Mouse (Mus musculus) CH12F3 (cell line): ENCODE data around the gene Tll2.

Experiments used
- in situ Hi-C: fragments of 300-500 bp; cut with MboI; formaldehyde crosslinking; loops from 2 replicates; pipeline ENCODE4 v1.14.3; 2020; ENCODE audit warnings: low sequenced_read_pairs

Gene Tll2

GRCm38 (mm10) chr19:41097038-41097437 lies 109.6 kb downstream of the Tll2 start:
- in situ Hi-C loops: no loop called here

- in situ Hi-C loops: no loop called here
Observed at GRCm38 (mm10) chr19:41091901-41092300, 114.7 kb downstream of the Tll2 start.

- in situ Hi-C loops: no loop called here
Observed at GRCm38 (mm10) chr19:41089833-41090232, 116.8 kb downstream of the Tll2 start.

GRCm38 (mm10) chr19:41088491-41088890 lies 118.1 kb downstream of the Tll2 start:
- in situ Hi-C loops: no loop called here

- in situ Hi-C loops: no loop called here
Observed at GRCm38 (mm10) chr19:41087901-41088300, 118.7 kb downstream of the Tll2 start.

- in situ Hi-C loops: no loop called here
Observed at GRCm38 (mm10) chr19:41086700-41087099, 119.9 kb downstream of the Tll2 start.

GRCm38 (mm10) chr19:41086289-41086688 lies 120.3 kb downstream of the Tll2 start:
- in situ Hi-C loops: no loop called here

GRCm38 (mm10) chr19:41083646-41084045 lies 123.0 kb downstream of the Tll2 start:
- in situ Hi-C loops: no loop called here

- in situ Hi-C loops: no loop called here
Observed at GRCm38 (mm10) chr19:41081589-41081988, 125.0 kb downstream of the Tll2 start.

- in situ Hi-C loops: no loop called here
Observed at GRCm38 (mm10) chr19:41076906-41077305, 129.7 kb downstream of the Tll2 start, which contains the start of gene Opalin. TSS of gene Opalin (minus strand) at chr19:41077113.

GRCm38 (mm10) chr19:41073746-41074455 lies 132.7 kb downstream of the Tll2 start:
- in situ Hi-C loops: no loop called here

- in situ Hi-C loops: no loop called here
Observed at GRCm38 (mm10) chr19:41071500-41071899, 135.1 kb downstream of the Tll2 start.

- in situ Hi-C loops: no loop called here
Observed at GRCm38 (mm10) chr19:41054702-41055101, 151.9 kb downstream of the Tll2 start.

- in situ Hi-C loops: no loop called here
Observed at GRCm38 (mm10) chr19:41053530-41053929, 153.1 kb downstream of the Tll2 start.

GRCm38 (mm10) chr19:41052247-41052646 lies 154.4 kb downstream of the Tll2 start:
- in situ Hi-C loops: no loop called here

- in situ Hi-C loops: no loop called here
Observed at GRCm38 (mm10) chr19:41051714-41052113, 154.9 kb downstream of the Tll2 start.

GRCm38 (mm10) chr19:41048187-41048559 lies 158.5 kb downstream of the Tll2 start:
- in situ Hi-C loops: loop anchor here (25.0 kb wide), 1 partner anchor 286 kb away; no protein-coding TSS in a partner anchor

GRCm38 (mm10) chr19:41047437-41048186 lies 159.0 kb downstream of the Tll2 start:
- in situ Hi-C loops: loop anchor here (25.0 kb wide), 1 partner anchor 285 kb away; no protein-coding TSS in a partner anchor

- in situ Hi-C loops: loop anchor here (25.0 kb wide), 1 partner anchor 283 kb away; no protein-coding TSS in a partner anchor
Observed at GRCm38 (mm10) chr19:41045091-41045770, 161.4 kb downstream of the Tll2 start.

- in situ Hi-C loops: loop anchor here (25.0 kb wide), 1 partner anchor 277 kb away; no protein-coding TSS in a partner anchor
Observed at GRCm38 (mm10) chr19:41039110-41039509, 167.5 kb downstream of the Tll2 start.
